Mouse (Mus musculus): ENCODE results near the gene Bpifb5.
A peak's percentile ranks its signal among the peaks of the same experiment; 100 is the strongest.
"Not testable (repeated sequence)": the region's sequence is repeated elsewhere in the genome, so short reads cannot be mapped to it uniquely, and the experiment has no call there.

Bpifb5 gene

GRCm38 (mm10) chr2:154242726-154243125 lies 19.2 kb downstream of the Bpifb5 start:
- DNase-seq: not testable (repeated sequence)

- DNase-seq: peak in 1 of 2 experiments; percentile 40
Measured at GRCm38 (mm10) chr2:154243356-154244036, 20.0 kb downstream of the Bpifb5 start.

GRCm38 (mm10) chr2:154245322-154245721 lies 21.8 kb downstream of the Bpifb5 start:
- no peak for DNase-seq

GRCm38 (mm10) chr2:154255254-154255653 lies 31.7 kb downstream of the Bpifb5 start:
- DNase-seq: not testable (repeated sequence)

- no peak for DNase-seq
Measured at GRCm38 (mm10) chr2:154255770-154256169, 32.2 kb downstream of the Bpifb5 start.

GRCm38 (mm10) chr2:154257554-154257953 lies 34.0 kb downstream of the Bpifb5 start, which contains the start of gene Bpifb9a:
Gene Bpifb9a, plus strand, starts transcription at chr2:154257854.
- DNase-seq: not testable (repeated sequence)

GRCm38 (mm10) chr2:154264397-154264796 lies 40.9 kb downstream of the Bpifb5 start:
- DNase-seq: not testable (repeated sequence)
